Mouse (Mus musculus): Measurements from ENCODE around the gene Iqcc. TPM values are rescaled to one million over a fixed set of nuclear protein-coding genes. Genes with fewer than 3 reads are reported as not detected.

Gene Iqcc
- polyA plus RNA-seq, 1 experiment from 2014 or later: 34.7 TPM

- Histone ChIP-seq H3K9me3 (replicated peaks) (no peaks in the 10 kb centered on the region), H3K27me3 (ENCODE audit: low read depth, poor library complexity, severe bottlenecking) (no peaks in the 10 kb centered on the region), H3K4me3 (no peak overlapping the region), H3K36me3 (no peaks in the 10 kb centered on the region), H3K4me1 (peaks cover 12% of the 10 kb centered on the region), H3K27ac (no peak overlapping the region)
- WGBS: 91% methylated on average over 6 of the region's 6 CpGs
- no peak for DNase-seq (ENCODE audit: low spot score)
Observed at GRCm38 (mm10) chr4:129570028-129570427, 48.9 kb downstream of the Iqcc start.

- no peak for DNase-seq (ENCODE audit: low spot score)
- Histone ChIP-seq H3K27ac (no peak overlapping the region), H3K27me3 (ENCODE audit: low read depth, poor library complexity, severe bottlenecking) (no peaks in the 10 kb centered on the region), H3K4me3 (no peak overlapping the region), H3K9me3 (replicated peaks) (no peaks in the 10 kb centered on the region), H3K4me1 (peaks cover 17% of the 10 kb centered on the region), H3K36me3 (no peaks in the 10 kb centered on the region)
- WGBS: 95% methylated on average over 7 of the region's 7 CpGs
Observed at GRCm38 (mm10) chr4:129568366-129568765, 50.5 kb downstream of the Iqcc start.

GRCm38 (mm10) chr4:129565139-129565538, 53.8 kb downstream of the Iqcc start:
- H3K4me3 ChIP-seq: no peak overlapping the region
- H3K36me3 ChIP-seq: no peaks in the 10 kb centered on the region
- no peak overlapping the region for H3K27ac ChIP-seq
- no peaks in the 10 kb centered on the region for H3K27me3 ChIP-seq (ENCODE audit: low read depth, poor library complexity, severe bottlenecking)
- no peaks in the 10 kb centered on the region for H3K9me3 ChIP-seq (replicated peaks)
- 85% methylated on average over 6 of the region's 6 CpGs for WGBS
- DNase-seq (ENCODE audit: low spot score): no peak
- peaks cover 14% of the 10 kb centered on the region for H3K4me1 ChIP-seq

Other genes starting within 250 kb of the Iqcc start
- 6.3 and 8.0 TPM in 2 replicates for gene Zbtb8a, start 241.0 kb downstream of the Iqcc start, polyA plus RNA-seq (2016; fragmentation: Nextera tagmentation; extraction: Ambion mirVana)
- 0.59 and 1.1 TPM in 2 replicates for gene Zbtb8b, start 178.2 kb downstream of the Iqcc start, polyA plus RNA-seq (2016; fragmentation: Nextera tagmentation; extraction: Ambion mirVana)
- gene Bsdc1, start 157.5 kb downstream of the Iqcc start, polyA plus RNA-seq (2016; fragmentation: Nextera tagmentation; extraction: Ambion mirVana): 19.9 and 20.5 TPM in 2 replicates
- gene Tssk3, start 128.1 kb downstream of the Iqcc start, polyA plus RNA-seq (2016; fragmentation: Nextera tagmentation; extraction: Ambion mirVana): 0.11 TPM in 1 of 2 replicates, not detected in the other
- not detected in 2 replicates for gene Fam229a, start 127.9 kb downstream of the Iqcc start, polyA plus RNA-seq (2016; fragmentation: Nextera tagmentation; extraction: Ambion mirVana)
- 1,533 and 1,561 TPM in 2 replicates for gene Marcksl1, start 105.5 kb downstream of the Iqcc start, polyA plus RNA-seq (2016; fragmentation: Nextera tagmentation; extraction: Ambion mirVana)
- 308 and 336 TPM in 2 replicates for gene Hdac1, start 76.4 kb downstream of the Iqcc start, polyA plus RNA-seq (2016; fragmentation: Nextera tagmentation; extraction: Ambion mirVana)
- gene Lck, start 45.5 kb downstream of the Iqcc start, polyA plus RNA-seq (2016; fragmentation: Nextera tagmentation; extraction: Ambion mirVana): 10.3 and 13.5 TPM in 2 replicates
- 2.6 and 5.1 TPM in 2 replicates for gene Fam167b, start 40.5 kb downstream of the Iqcc start, polyA plus RNA-seq (2016; fragmentation: Nextera tagmentation; extraction: Ambion mirVana)
- 322 and 358 TPM in 2 replicates for gene Eif3i, start 18.5 kb downstream of the Iqcc start, polyA plus RNA-seq (2016; fragmentation: Nextera tagmentation; extraction: Ambion mirVana)
- gene Tmem234, start 18.4 kb downstream of the Iqcc start, polyA plus RNA-seq (2016; fragmentation: Nextera tagmentation; extraction: Ambion mirVana): 228 and 231 TPM in 2 replicates
- 1.7 and 1.8 TPM in 2 replicates for gene Dcdc2b, start 4.8 kb downstream of the Iqcc start, polyA plus RNA-seq (2016; fragmentation: Nextera tagmentation; extraction: Ambion mirVana)
- gene Ccdc28b, start 4.8 kb upstream of the Iqcc start, polyA plus RNA-seq (2016; fragmentation: Nextera tagmentation; extraction: Ambion mirVana): 34.9 and 42.3 TPM in 2 replicates
- gene Txlna, start 22.0 kb upstream of the Iqcc start, polyA plus RNA-seq (2016; fragmentation: Nextera tagmentation; extraction: Ambion mirVana): 109 and 122 TPM in 2 replicates
- gene Kpna6, start 53.7 kb upstream of the Iqcc start, polyA plus RNA-seq (2016; fragmentation: Nextera tagmentation; extraction: Ambion mirVana): 14.8 TPM in 2 replicates
- 16.0 TPM in 2 replicates for gene Tmem39b, start 77.7 kb upstream of the Iqcc start, polyA plus RNA-seq (2016; fragmentation: Nextera tagmentation; extraction: Ambion mirVana)
- gene Khdrbs1, start 123.2 kb upstream of the Iqcc start, polyA plus RNA-seq (2016; fragmentation: Nextera tagmentation; extraction: Ambion mirVana): 156 and 179 TPM in 2 replicates
- 298 and 321 TPM in 2 replicates for gene Ptp4a2, start 192.1 kb upstream of the Iqcc start, polyA plus RNA-seq (2016; fragmentation: Nextera tagmentation; extraction: Ambion mirVana)

Data from limb, embryonic 10.5 days (tissue).